ENCODE assay signal across 8 mouse cellular contexts in the genomic region with DNA sequence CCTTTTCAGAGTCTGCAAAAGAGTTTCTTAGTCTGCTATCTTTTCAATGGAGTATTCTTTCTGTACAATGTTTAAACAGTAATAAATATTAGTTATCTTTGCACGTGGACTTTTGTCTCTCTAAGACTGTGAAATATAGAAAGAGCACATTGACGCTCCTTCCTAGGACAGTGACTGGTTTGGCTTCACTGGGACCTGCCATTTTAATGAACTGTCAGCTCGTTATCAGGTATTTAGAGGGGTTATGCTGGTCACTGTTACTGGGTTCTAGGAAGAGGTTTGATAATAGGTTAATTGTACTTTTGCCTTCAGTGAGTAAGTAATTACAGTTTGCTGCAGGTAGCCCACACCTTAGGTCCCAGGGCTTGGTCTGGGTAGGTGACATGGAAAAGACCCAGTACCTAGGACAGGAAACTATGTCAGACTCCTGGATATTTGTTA. TPM values are rescaled to one million over a fixed set of nuclear protein-coding genes. Genes with fewer than 3 reads are reported as not detected.
DNase-seq lines count a peak whose midpoint lies in the region; ATAC-seq lines count a peak whose summit lies in the region.

No protein-coding gene starts in this region.

- no peak for ATAC-seq in kidney, embryonic 14.5 days (ENCODE audit: low FRiP score, low TSS enrichment)
- no peak for ATAC-seq in hindbrain, embryonic 15.5 days (ENCODE audit: low FRiP score, low read depth)
- ATAC-seq in midbrain, embryonic 15.5 days (replicated peaks): no peak

- H3K27me3 ChIP-seq in kidney, embryonic 14.5 days (ENCODE audit: control insufficient read depth, insufficient read depth, low read length): no peaks in the 10 kb centered on the region
- no peaks in the 10 kb centered on the region for H3K27me3 ChIP-seq in hindbrain, embryonic 15.5 days
- H3K27me3 ChIP-seq in midbrain, embryonic 15.5 days (replicated peaks): no peaks in the 10 kb centered on the region

- no peak for DNase-seq in kidney, postnatal 14 days
- DNase-seq in adrenal gland, postnatal 4 days (ENCODE audit: low spot score in 2 of 2): no peak
- no peak for DNase-seq in adrenal gland, postnatal 10 days
- no peak for DNase-seq in layer of hippocampus, adult 18-20 months (ENCODE audit: low spot score in 2 of 2)

- H3K27ac ChIP-seq in kidney, embryonic 14.5 days (ENCODE audit: low read depth, low read length): no peak overlapping the region
- H3K27ac ChIP-seq in brown adipose tissue, adult 24 weeks (replicated peaks; ENCODE audit: low read depth, low read length): no peak overlapping the region
- H3K27ac ChIP-seq in hindbrain, embryonic 15.5 days (replicated peaks): no peak overlapping the region
- H3K27ac ChIP-seq in midbrain, embryonic 15.5 days: no peak overlapping the region

- H3K9me3 ChIP-seq in kidney, embryonic 14.5 days (ENCODE audit: control insufficient read depth, low read length): no peaks in the 10 kb centered on the region
- H3K9me3 ChIP-seq in hindbrain, embryonic 15.5 days: no peaks in the 10 kb centered on the region
- no peaks in the 10 kb centered on the region for H3K9me3 ChIP-seq in midbrain, embryonic 15.5 days

- H3K4me1 ChIP-seq in kidney, embryonic 14.5 days (ENCODE audit: control insufficient read depth, insufficient read depth, low read length): no peaks in the 10 kb centered on the region
- no peaks in the 10 kb centered on the region for H3K4me1 ChIP-seq in brown adipose tissue, adult 24 weeks (ENCODE audit: control insufficient read depth, insufficient read depth, insufficient read length, low read length)
- H3K4me1 ChIP-seq in hindbrain, embryonic 15.5 days (replicated peaks): peaks cover 15% of the 10 kb centered on the region
- H3K4me1 ChIP-seq in midbrain, embryonic 15.5 days: peaks cover 15% of the 10 kb centered on the region

- H3K4me2 ChIP-seq in kidney, embryonic 14.5 days (replicated peaks; ENCODE audit: low read depth, low read length): peak overlapping the region; percentile 77
- H3K4me2 ChIP-seq in hindbrain, embryonic 15.5 days: peak overlapping the region; percentile 97
- H3K4me2 ChIP-seq in midbrain, embryonic 15.5 days: peak overlapping the region; percentile 96

- peaks cover 7% of the 10 kb centered on the region; the same call in 1 of the 2 replicates for H3K36me3 ChIP-seq in kidney, embryonic 14.5 days (ENCODE audit: control insufficient read depth, insufficient read depth, low read length)
- H3K36me3 ChIP-seq in hindbrain, embryonic 15.5 days: peaks cover 9% of the 10 kb centered on the region
- H3K36me3 ChIP-seq in midbrain, embryonic 15.5 days (replicated peaks): peaks cover 6% of the 10 kb centered on the region; the same call in 1 of the 2 replicates

- peak overlapping the region; percentile 95 for H3K4me3 ChIP-seq in kidney, embryonic 14.5 days (ENCODE audit: low read length)
- H3K4me3 ChIP-seq in brown adipose tissue, adult 24 weeks (ENCODE audit: insufficient read depth, low read depth, low read length): peak overlapping the region; percentile 93
- H3K4me3 ChIP-seq in hindbrain, embryonic 15.5 days: peak overlapping the region; percentile 97
- peak overlapping the region; percentile 96 for H3K4me3 ChIP-seq in midbrain, embryonic 15.5 days

- H3K9ac ChIP-seq in kidney, embryonic 14.5 days (ENCODE audit: low read depth, low read length): peak overlapping the region; percentile 89
- H3K9ac ChIP-seq in hindbrain, embryonic 15.5 days: peak overlapping the region; percentile 92
- H3K9ac ChIP-seq in midbrain, embryonic 15.5 days: peak overlapping the region; percentile 90

- 40% methylated on average over 3 of the region's 3 CpGs for WGBS in kidney, embryonic 14.5 days
- WGBS in hindbrain, embryonic 15.5 days: 48% methylated on average over 3 of the region's 3 CpGs
- WGBS in midbrain, embryonic 15.5 days: 50% methylated on average over 3 of the region's 3 CpGs

RNA-seq across cellular contexts. Expression of a gene that starts 0.9 kb away (rescaled TPM):
- 32.4 and 39.1 TPM in 2 replicates for polyA plus RNA-seq in kidney, embryonic 14.5 days (2014; fragmentation: Nextera tagmentation; extraction: Ambion mirVana)
- polyA plus RNA-seq in brown adipose tissue, adult 24 weeks (2012; ENCODE audit: insufficient read depth, insufficient read length, missing spikeins): 14.0 and 16.0 TPM in 2 replicates
- 28.2 and 32.6 TPM in 2 replicates for polyA plus RNA-seq in hindbrain, embryonic 15.5 days (2015; fragmentation: Nextera tagmentation; extraction: Ambion mirVana)
- 30.1 and 31.1 TPM in 2 replicates for polyA plus RNA-seq in midbrain, embryonic 15.5 days (2015; fragmentation: Nextera tagmentation; extraction: Ambion mirVana)
- total RNA-seq in adrenal gland, postnatal 4 days (2021): 10 to 100 TPM; 24.6 to 24.7 TPM
- 10 to 100 TPM; 17.7 to 23.8 TPM for total RNA-seq in adrenal gland, postnatal 10 days (2021)
- total RNA-seq in layer of hippocampus, adult 18-20 months (2021): 10 to 100 TPM; 20.6 to 21.2 TPM

RNA-seq across cellular contexts. Expression of a gene that starts 4.9 kb away (rescaled TPM):
- 21.7 and 41.4 TPM in 2 replicates for polyA plus RNA-seq in kidney, embryonic 14.5 days (2014; fragmentation: Nextera tagmentation; extraction: Ambion mirVana)
- polyA plus RNA-seq in brown adipose tissue, adult 24 weeks (2012; ENCODE audit: insufficient read depth, insufficient read length, missing spikeins): 9.1 and 12.0 TPM in 2 replicates
- 19.5 and 19.6 TPM in 2 replicates for polyA plus RNA-seq in hindbrain, embryonic 15.5 days (2015; fragmentation: Nextera tagmentation; extraction: Ambion mirVana)
- 17.3 and 18.5 TPM in 2 replicates for polyA plus RNA-seq in midbrain, embryonic 15.5 days (2015; fragmentation: Nextera tagmentation; extraction: Ambion mirVana)
- total RNA-seq in adrenal gland, postnatal 4 days (2021): 10 to 100 TPM; 26.2 to 28.0 TPM
- 10 to 100 TPM; 20.0 to 22.3 TPM for total RNA-seq in adrenal gland, postnatal 10 days (2021)
- 10 to 100 TPM; 16.3 to 17.3 TPM for total RNA-seq in layer of hippocampus, adult 18-20 months (2021)

RNA-seq across cellular contexts. Expression of a gene that starts 55.6 kb away (rescaled TPM):
- 124 and 197 TPM in 2 replicates for polyA plus RNA-seq in kidney, embryonic 14.5 days (2014; fragmentation: Nextera tagmentation; extraction: Ambion mirVana)
- 213 and 234 TPM in 2 replicates for polyA plus RNA-seq in brown adipose tissue, adult 24 weeks (2012; ENCODE audit: insufficient read depth, insufficient read length, missing spikeins)
- polyA plus RNA-seq in hindbrain, embryonic 15.5 days (2015; fragmentation: Nextera tagmentation; extraction: Ambion mirVana): 81.3 and 95.6 TPM in 2 replicates
- 68.8 and 77.0 TPM in 2 replicates for polyA plus RNA-seq in midbrain, embryonic 15.5 days (2015; fragmentation: Nextera tagmentation; extraction: Ambion mirVana)
- 10 to 100 TPM; 87.8 to 91.7 TPM for total RNA-seq in adrenal gland, postnatal 4 days (2021)
- 100 to 1,000 TPM; 117 TPM for total RNA-seq in adrenal gland, postnatal 10 days (2021)
- total RNA-seq in layer of hippocampus, adult 18-20 months (2021): 10 to 100 TPM; 76.5 to 84.8 TPM
